Comparison of ENCODE assay signal across 19 mouse cellular contexts in the genomic region with DNA sequence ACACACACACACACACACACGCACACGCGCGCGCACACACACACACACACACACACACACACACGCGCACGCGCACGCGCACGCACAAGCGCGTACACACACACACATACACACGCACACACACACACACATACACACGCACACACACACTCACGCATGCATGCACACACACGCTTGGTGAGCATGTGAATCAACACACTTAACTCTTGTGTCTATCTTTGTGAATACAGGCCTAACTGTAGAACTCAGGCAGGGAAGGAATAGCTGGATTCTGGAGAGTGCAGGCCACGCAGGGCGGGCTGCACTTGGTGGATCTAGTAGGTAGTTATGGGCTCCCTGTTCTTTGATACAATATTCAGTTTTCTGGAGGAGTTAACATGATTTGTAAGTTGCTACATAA. TPM values are rescaled to one million over a fixed set of nuclear protein-coding genes. Genes with fewer than 3 reads are reported as not detected.
"Had no signal": no experiment of that assay in that cellular context is flagged by ENCODE, and none has a peak within 500 bp of the region (broad histone marks: within the 10 kb centered on the region; RNA-seq: fewer than 3 reads in every experiment).

No protein-coding gene starts in this region.

- H3K36me3 ChIP-seq: limb, embryonic 10.5 days; limb, embryonic 13.5 days; midbrain, embryonic 13.5 days had no signal

- H3K4me3 ChIP-seq: layer of hippocampus, adult 2 months; limb, embryonic 10.5 days; limb, embryonic 13.5 days; midbrain, embryonic 13.5 days had no signal

- ATAC-seq: intestine, embryonic 16.5 days; lung, postnatal 0 days; midbrain, embryonic 13.5 days had no signal

- H3K27me3 ChIP-seq: limb, embryonic 13.5 days; midbrain, embryonic 13.5 days had no signal

- DNase-seq: kidney, adult 2 months; kidney, postnatal 25 days; layer of hippocampus, adult 9-11 months; lung, adult 2 months; thymus, adult 2 months; thymus, postnatal 25 days had no signal

- H3K4me2 ChIP-seq: limb, embryonic 13.5 days; midbrain, embryonic 13.5 days had no signal

- H3K9ac ChIP-seq: limb, embryonic 13.5 days; liver, embryonic 14.5 days; midbrain, embryonic 13.5 days had no signal

- H3K4me1 ChIP-seq: limb, embryonic 13.5 days; midbrain, embryonic 13.5 days had no signal

- H3K27ac ChIP-seq: kidney, postnatal 0 days; layer of hippocampus, adult 2 months; limb, embryonic 10.5 days; limb, embryonic 13.5 days; liver, embryonic 14.5 days; midbrain, embryonic 13.5 days; stomach, postnatal 0 days had no signal

- H3K9me3 ChIP-seq: limb, embryonic 10.5 days; limb, embryonic 13.5 days; midbrain, embryonic 13.5 days had no signal

RNA-seq across cellular contexts. Expression of gene Gpr171, which starts 27.1 kb away (rescaled TPM):
- total RNA-seq: layer of hippocampus, adult 2 months; layer of hippocampus, postnatal 25 days; left cerebral cortex, adult 18-20 months; left cerebral cortex, postnatal 25 days; midbrain, postnatal 0 days had no signal
